Mouse (Mus musculus) midbrain, embryonic 16.5 days (tissue): ENCODE measurements around the gene P2rx3. TPM values are rescaled to one million over a fixed set of nuclear protein-coding genes. Genes with fewer than 3 reads are reported as not detected.

Experiments
- ATAC-seq: fragments of 200-750 bp; cut with Nextera tagmentation; 2 replicates; pipeline ENCODE4 v1.8.0; 2017; ENCODE audit warnings: moderate TSS enrichment
- H3K27ac ChIP-seq: fragments of 300-500 bp; sonication (generic); 2 replicates; pipeline ENCODE4 v1.5.1; 2014; ENCODE audit warnings: mild to moderate bottlenecking, low read length, mixed read lengths
- H3K27me3 ChIP-seq: fragments of 300-500 bp; sonication (generic); 2 replicates; pipeline ENCODE4 v1.6.1; 2014; ENCODE audit warnings: low read depth, low read length, mixed read lengths; ENCODE audit not compliant: control insufficient read depth, insufficient read depth
- H3K36me3 ChIP-seq: fragments of 300-500 bp; sonication (generic); 2 replicates; pipeline ENCODE4 v1.6.1; 2014; ENCODE audit warnings: mild to moderate bottlenecking, low read length, moderate library complexity, mixed read lengths; ENCODE audit not compliant: control insufficient read depth, insufficient read depth
- H3K4me1 ChIP-seq: fragments of 300-500 bp; sonication (generic); 2 replicates; pipeline ENCODE4 v1.6.1; 2014; ENCODE audit warnings: mild to moderate bottlenecking, low read length, mixed read lengths; ENCODE audit not compliant: control insufficient read depth, insufficient read depth
- H3K4me2 ChIP-seq: fragments of 300-500 bp; sonication (generic); 2 replicates; pipeline ENCODE4 v1.6.1; 2014; ENCODE audit warnings: mild to moderate bottlenecking, low read length, mixed read lengths
- H3K4me3 ChIP-seq: fragments of 300-500 bp; sonication (generic); 2 replicates; pipeline ENCODE4 v1.5.1; 2014; ENCODE audit warnings: low read depth, mild to moderate bottlenecking, low read length, moderate library complexity, mixed read lengths
- H3K9ac ChIP-seq: fragments of 300-500 bp; sonication (generic); 2 replicates; pipeline ENCODE4 v1.6.1; 2014; ENCODE audit warnings: low read depth, low read length, mixed read lengths
- H3K9me3 ChIP-seq: fragments of 300-500 bp; sonication (generic); replicated peaks from 2 replicates; pipeline ENCODE4 v1.6.1; 2014; ENCODE audit warnings: mild to moderate bottlenecking, low read length, mixed read lengths; ENCODE audit not compliant: control insufficient read depth, poor library complexity, severe bottlenecking
- WGBS: fragments of 180-500 bp; shearing (Covaris S2); extraction: QIAGEN DNeasy Blood & Tissue Kit; methylation state at CpG from one replicate; pipeline ENCODE4 v1.1.7; 2014; 5-methylcytosine and 5-hydroxymethylcytosine counted together
- polyA plus RNA-seq: library from polyadenylated mRNA; unstranded; fragments of >200 nt; fragmentation: Nextera tagmentation; extraction: Ambion mirVana; gene quantifications from 2 replicates; pipeline ENCODE4 v1.2.1, GENCODE M21; 2015

P2rx3 gene
- polyA plus RNA-seq, 1 experiment from 2014 or later, result 1.4 TPM

DNA sequence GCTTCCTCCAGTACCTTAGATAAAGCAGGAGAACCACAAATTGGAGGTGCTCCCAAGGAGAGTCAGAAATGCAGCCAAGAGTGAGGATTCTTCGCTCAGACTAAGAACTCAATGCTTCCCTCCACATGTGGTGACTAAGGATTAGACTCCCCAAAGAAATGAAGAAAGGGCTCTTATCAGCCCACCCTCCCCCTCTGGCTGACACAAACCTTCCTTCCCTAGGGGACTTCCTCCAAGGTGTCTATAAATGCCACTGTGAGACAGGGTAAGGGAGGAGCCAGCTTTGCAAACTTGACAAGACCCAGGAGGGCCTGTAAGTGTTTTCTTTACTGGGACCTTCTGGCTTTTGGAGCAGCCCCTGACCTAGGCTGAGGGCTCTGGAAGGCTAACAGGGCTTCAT, 57.1 kb downstream of the P2rx3 start, which contains the start of gene Prg2:
Gene Prg2 (plus strand): TSS at position 274 of the 400 bp plus-strand sequence.
- H3K9me3 ChIP-seq, result no peaks in the 10 kb centered on the region
- H3K9ac ChIP-seq, result no peak within 1 kb of the TSS
- WGBS, result 30% methylated on average over 1 of the region's 1 CpGs
- no peaks in the 10 kb centered on the region for H3K4me1 ChIP-seq
- ATAC-seq, result no peak
- H3K27me3 ChIP-seq, result no peaks in the 10 kb centered on the region
- H3K27ac ChIP-seq, result no peak within 1 kb of the TSS
- H3K36me3 ChIP-seq, result no peaks in the 10 kb centered on the region
- no peak within 1 kb of the TSS for H3K4me3 ChIP-seq
- H3K4me2 ChIP-seq, result no peak within 1 kb of the TSS

DNA sequence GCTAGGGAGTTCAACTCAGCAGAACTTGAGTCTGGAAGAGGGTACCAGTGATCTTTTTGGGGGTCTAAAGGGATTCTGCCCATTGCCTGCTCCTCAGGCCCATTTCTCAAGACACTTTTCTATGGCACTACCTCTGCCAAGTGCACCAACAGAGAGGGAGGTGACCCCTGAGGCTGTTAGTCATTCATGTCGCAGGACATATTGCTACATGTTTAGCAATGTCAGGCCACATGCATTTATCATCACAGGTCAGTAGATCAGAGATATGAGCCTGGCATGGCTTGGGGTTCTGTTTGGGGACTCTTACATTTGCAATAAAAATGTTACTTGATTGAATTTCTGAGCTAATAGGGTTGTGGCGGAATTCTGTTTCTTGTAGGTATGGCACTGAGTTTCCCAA, 61.7 kb downstream of the P2rx3 start:
- H3K27me3 ChIP-seq, result no peaks in the 10 kb centered on the region
- H3K4me1 ChIP-seq, result no peaks in the 10 kb centered on the region
- no peak for ATAC-seq
- H3K27ac ChIP-seq, result no peak overlapping the region
- no peak overlapping the region for H3K9ac ChIP-seq
- no peak overlapping the region for H3K4me2 ChIP-seq
- 91% methylated on average over 2 of the region's 2 CpGs for WGBS
- no peak overlapping the region for H3K4me3 ChIP-seq
- H3K9me3 ChIP-seq, result no peaks in the 10 kb centered on the region
- no peaks in the 10 kb centered on the region for H3K36me3 ChIP-seq

DNA sequence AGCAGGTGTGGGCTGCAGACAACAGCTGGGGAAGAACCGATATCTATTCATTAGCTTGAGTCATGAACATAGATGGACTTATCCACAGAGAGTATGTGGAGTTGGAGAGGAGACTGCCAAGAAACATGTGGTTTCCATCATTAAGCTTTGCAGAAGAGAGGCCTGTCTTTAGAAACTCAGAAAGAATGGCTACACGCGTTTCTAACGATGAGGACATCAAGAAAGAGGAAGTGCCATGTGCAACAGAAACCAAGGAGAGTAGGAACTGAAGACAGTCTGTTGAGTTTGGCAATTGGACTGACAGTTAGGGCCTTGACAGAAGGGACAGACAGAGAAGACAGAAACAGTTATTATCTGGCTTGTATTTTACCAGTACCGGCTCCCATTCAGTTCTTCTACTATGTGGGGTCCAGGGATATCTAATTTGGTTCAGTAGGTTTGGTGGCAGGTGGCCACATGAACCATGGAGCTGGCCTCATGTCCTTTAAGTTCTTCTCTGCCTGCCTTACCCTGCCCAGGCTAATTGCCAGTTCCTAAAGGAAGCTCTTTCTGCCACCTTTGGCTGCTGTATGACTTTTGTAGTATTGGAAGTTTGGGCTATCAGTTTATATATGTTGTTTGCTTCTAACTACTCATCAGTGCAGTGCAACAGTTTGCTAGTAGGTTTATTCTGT, 69.8 kb downstream of the P2rx3 start:
- Histone ChIP-seq H3K27ac (no peak overlapping the region), H3K9ac (no peak overlapping the region), H3K4me1 (peaks cover 4% of the 10 kb centered on the region; the same call in 1 of the 2 replicates), H3K27me3 (no peaks in the 10 kb centered on the region), H3K4me3 (no peak overlapping the region), H3K36me3 (no peaks in the 10 kb centered on the region), H3K9me3 (no peaks in the 10 kb centered on the region), H3K4me2 (no peak overlapping the region)
- no peak for ATAC-seq
- 96% methylated on average over 5 of the region's 5 CpGs for WGBS

DNA sequence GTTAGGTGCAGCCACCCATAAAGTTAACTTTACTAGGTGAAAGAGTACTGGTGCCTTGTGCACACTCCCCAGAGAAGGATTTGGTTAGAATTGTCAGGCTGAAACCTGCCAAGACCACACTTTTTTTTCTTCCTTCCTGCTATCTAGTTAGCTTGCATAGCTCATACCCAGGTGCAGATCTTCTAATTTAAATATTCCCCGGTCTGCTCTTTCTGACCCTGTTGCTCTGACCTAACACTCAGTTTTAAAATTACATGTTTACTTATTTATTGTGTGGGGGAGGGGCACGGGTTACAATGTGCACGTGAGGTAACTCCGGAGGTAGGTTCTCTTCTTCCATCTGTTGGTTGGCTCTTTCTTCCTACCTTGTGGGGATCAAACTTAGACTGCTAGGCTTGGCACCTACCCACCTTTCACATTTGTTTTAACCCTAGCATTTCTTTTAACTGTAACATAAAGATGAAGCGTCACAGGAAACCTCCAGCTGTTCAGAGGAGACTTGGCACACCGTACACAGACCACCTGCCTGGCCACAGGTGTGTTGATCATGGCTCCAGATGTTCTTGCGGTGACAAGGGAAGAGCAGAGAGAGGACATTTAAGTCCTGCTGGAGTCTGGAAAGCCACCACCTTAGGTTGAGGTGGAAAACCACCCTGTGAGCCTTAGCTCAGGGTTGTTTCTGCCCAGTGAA, 73.0 kb downstream of the P2rx3 start:
- Histone ChIP-seq H3K4me3 (no peak overlapping the region), H3K27ac (no peak overlapping the region), H3K9me3 (no peaks in the 10 kb centered on the region), H3K4me2 (no peak overlapping the region), H3K9ac (no peak overlapping the region), H3K27me3 (no peaks in the 10 kb centered on the region), H3K4me1 (peaks cover 4% of the 10 kb centered on the region; the same call in 1 of the 2 replicates), H3K36me3 (no peaks in the 10 kb centered on the region)
- 94% methylated on average over 7 of the region's 7 CpGs for WGBS
- no peak for ATAC-seq

DNA sequence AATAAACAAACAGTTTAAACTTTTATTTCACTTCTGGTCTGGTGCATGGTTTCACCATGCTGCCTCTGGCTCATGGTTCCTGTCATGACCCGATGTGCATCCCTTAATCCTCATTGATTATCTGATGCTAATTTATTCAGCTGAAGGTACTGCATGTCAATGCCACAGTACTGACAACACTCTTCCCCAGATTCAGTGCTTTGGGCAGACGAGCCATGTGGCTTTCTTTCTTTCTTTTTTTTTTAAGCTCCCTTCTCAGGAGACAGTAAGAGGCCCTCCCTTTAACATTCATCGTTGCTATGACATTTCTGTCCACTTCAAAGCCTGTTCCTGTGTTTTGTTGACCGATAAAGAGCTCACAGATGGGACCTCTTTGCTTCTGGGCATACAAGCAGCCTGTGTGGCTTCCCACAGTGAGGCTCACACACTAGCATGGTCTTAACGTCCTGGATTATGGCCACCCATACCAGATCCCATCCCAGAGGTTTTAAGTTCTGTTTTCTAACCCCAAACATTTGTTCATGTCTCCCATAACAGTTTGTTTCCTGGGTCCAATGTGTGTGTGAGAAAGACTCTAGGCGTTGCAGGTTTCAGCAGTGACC, 74.3 kb downstream of the P2rx3 start:
- ATAC-seq, result no peak
- no peaks in the 10 kb centered on the region for H3K9me3 ChIP-seq
- 15% methylated on average over 6 of the region's 6 CpGs for WGBS
- no peaks in the 10 kb centered on the region for H3K36me3 ChIP-seq
- H3K4me2 ChIP-seq, result no peak overlapping the region
- H3K4me1 ChIP-seq, result peaks cover 4% of the 10 kb centered on the region; the same call in 1 of the 2 replicates
- H3K9ac ChIP-seq, result no peak overlapping the region
- H3K4me3 ChIP-seq, result no peak overlapping the region
- no peak overlapping the region for H3K27ac ChIP-seq
- H3K27me3 ChIP-seq, result no peaks in the 10 kb centered on the region

DNA sequence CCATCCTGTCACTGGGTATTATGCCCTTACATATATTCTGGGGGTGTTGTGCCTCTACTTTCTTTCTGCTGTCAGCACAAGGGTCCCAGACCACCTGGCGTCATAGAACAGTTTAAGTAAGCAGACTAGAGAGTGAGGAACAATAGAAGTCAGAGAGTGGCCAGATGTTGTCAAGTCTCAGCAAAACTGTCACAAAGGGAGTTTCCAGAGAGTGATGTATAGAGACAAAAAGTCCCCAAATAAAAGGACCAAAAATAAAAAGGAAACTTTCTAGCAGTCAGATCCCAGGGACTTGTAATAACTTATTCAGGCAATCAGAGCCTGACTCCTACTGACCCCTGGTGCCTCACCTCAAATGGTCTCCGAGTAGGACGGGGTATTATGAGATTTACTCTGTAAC, 75.4 kb downstream of the P2rx3 start:
- no peaks in the 10 kb centered on the region for H3K9me3 ChIP-seq
- H3K4me2 ChIP-seq, result no peak overlapping the region
- H3K4me3 ChIP-seq, result no peak overlapping the region
- no peak for ATAC-seq
- H3K4me1 ChIP-seq, result peaks cover 4% of the 10 kb centered on the region; the same call in 1 of the 2 replicates
- H3K36me3 ChIP-seq, result no peaks in the 10 kb centered on the region
- no peak overlapping the region for H3K9ac ChIP-seq
- H3K27ac ChIP-seq, result no peak overlapping the region
- H3K27me3 ChIP-seq, result no peaks in the 10 kb centered on the region
- WGBS, result 55% methylated on average over 3 of the region's 3 CpGs

DNA sequence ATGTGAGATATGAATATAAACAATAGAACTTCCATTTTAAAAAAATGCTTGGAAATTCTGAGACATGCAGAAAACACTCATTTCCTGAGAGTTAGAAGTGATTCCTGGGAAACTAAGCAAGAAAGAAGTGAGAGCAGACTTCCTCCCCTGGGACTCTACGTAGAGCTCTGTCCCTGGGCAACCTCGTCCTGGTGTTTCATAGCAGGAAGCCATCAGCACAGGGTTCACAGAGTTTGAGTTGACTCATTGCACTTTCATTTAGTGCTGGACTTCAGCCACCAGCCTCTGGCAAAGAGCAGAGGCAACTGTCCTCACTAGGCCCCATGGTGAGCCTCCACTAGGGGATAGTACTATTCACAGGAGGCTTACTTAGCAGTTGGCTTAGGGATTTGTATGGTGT, 76.0 kb downstream of the P2rx3 start:
- H3K9ac ChIP-seq, result no peak overlapping the region
- no peaks in the 10 kb centered on the region for H3K9me3 ChIP-seq
- 85% methylated on average over 2 of the region's 2 CpGs for WGBS
- no peak for ATAC-seq
- no peak overlapping the region for H3K4me3 ChIP-seq
- H3K4me2 ChIP-seq, result no peak overlapping the region
- no peaks in the 10 kb centered on the region for H3K36me3 ChIP-seq
- H3K27me3 ChIP-seq, result no peaks in the 10 kb centered on the region
- H3K27ac ChIP-seq, result no peak overlapping the region
- peaks cover 4% of the 10 kb centered on the region; the same call in 1 of the 2 replicates for H3K4me1 ChIP-seq

DNA sequence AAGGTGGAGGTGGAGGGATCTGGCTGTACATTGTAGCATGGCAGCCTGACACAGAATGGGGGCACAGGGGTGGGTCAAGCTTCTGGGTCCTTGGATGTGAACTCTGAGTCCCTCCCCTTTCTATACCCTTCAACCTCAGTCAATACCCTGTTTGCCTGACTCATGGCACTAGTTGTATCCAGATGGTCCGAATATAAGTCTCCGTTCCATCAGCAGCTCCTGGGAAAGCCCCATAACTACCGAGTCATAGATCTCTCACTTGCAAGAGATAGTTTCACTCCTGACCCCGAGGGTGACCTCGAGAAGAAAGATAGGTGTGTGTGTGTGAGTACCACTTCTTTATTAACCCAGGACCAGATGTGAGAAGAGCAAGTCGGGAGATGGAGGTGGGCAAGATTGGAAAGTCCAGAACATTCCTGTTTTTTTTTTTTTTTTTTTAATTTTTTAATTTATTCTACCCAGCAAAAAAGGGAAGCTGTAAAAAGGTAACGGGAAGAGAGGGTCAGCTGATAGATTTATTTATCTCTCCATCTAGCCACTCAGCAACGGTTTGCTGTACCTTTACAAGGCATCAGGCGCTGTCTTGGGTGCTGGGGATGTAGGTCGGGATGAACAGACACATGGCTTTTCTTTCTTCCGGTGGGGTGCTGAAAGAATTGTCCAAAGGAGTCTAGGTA, 78.5 kb downstream of the P2rx3 start:
- no peak overlapping the region for H3K4me2 ChIP-seq
- H3K9me3 ChIP-seq, result no peaks in the 10 kb centered on the region
- no peak overlapping the region for H3K4me3 ChIP-seq
- no peak overlapping the region for H3K27ac ChIP-seq
- 95% methylated on average over 11 of the region's 11 CpGs for WGBS
- peaks cover 4% of the 10 kb centered on the region; the same call in 1 of the 2 replicates for H3K4me1 ChIP-seq
- ATAC-seq, result no peak
- no peaks in the 10 kb centered on the region for H3K36me3 ChIP-seq
- no peaks in the 10 kb centered on the region for H3K27me3 ChIP-seq
- no peak overlapping the region for H3K9ac ChIP-seq
